Comparison of ENCODE assay signal across 11 mouse cellular contexts in genomic region chr4:143330566-143330965, GRCm38 (mm10). TPM values are rescaled to one million over a fixed set of nuclear protein-coding genes. Genes with fewer than 3 reads are reported as not detected.
DNase-seq lines count a peak whose midpoint lies in the region; ATAC-seq and TF ChIP-seq lines count a peak whose summit lies in the region.
"Had no signal": no experiment of that assay in that cellular context is flagged by ENCODE, and none has a peak within 500 bp of the region (broad histone marks: within the 10 kb centered on the region; RNA-seq: fewer than 3 reads in every experiment).

No protein-coding gene starts in this region.

- H3K4me1 ChIP-seq in heart, embryonic 11.5 days (ENCODE audit: control insufficient read depth, insufficient read depth, low read length), result no peaks in the 10 kb centered on the region
- peaks cover 59% of the 10 kb centered on the region for H3K4me1 ChIP-seq in E14TG2a.4 (replicated peaks; ENCODE audit: low read depth, low read length)
- H3K4me1 ChIP-seq in embryonic facial prominence, embryonic 12.5 days, result peaks cover 13% of the 10 kb centered on the region
- peaks cover 6% of the 10 kb centered on the region; the same call in 1 of the 2 replicates for H3K4me1 ChIP-seq in limb, embryonic 11.5 days (ENCODE audit: control insufficient read depth, insufficient read depth, low read length)
- H3K4me1 ChIP-seq in liver, postnatal 0 days (ENCODE audit: insufficient read depth), result no peaks in the 10 kb centered on the region

- no peak for ATAC-seq in heart, embryonic 11.5 days (replicated peaks; ENCODE audit: insufficient number of reproducible peaks, low FRiP score, low TSS enrichment)
- ATAC-seq in embryonic facial prominence, embryonic 12.5 days (ENCODE audit: insufficient number of reproducible peaks, insufficient read depth, low FRiP score, low TSS enrichment), result peak; percentile 87
- peak; percentile 85 for ATAC-seq in limb, embryonic 11.5 days (ENCODE audit: insufficient number of reproducible peaks, low FRiP score, low TSS enrichment, low read depth)
- ATAC-seq in liver, postnatal 0 days, result no peak

- intact Hi-C loops in heart, postnatal 10 days (cut with DNase I), result no loop called here

- DNase-seq in heart, postnatal 10 days, result peak; percentile 40 to 43
- DNase-seq in limb, embryonic 11.5 days (ENCODE audit: low spot score), result peak; percentile 77
- DNase-seq in spleen, postnatal 14 days (ENCODE audit: low spot score in 2 of 2), result no peak
- DNase-seq in thymus, postnatal 4 days, result no peak
- DNase-seq in liver, postnatal 0 days, result no peak
- DNase-seq: adrenal gland, adult 8-10 months; liver had no signal

- no peak for TF ChIP-seq EP300 in liver, postnatal 0 days (IDR thresholded peaks at IDR 0.05; ENCODE audit: low read depth)

- no peaks in the 10 kb centered on the region for H3K9me3 ChIP-seq in heart, embryonic 11.5 days (replicated peaks; ENCODE audit: control insufficient read depth, low read length)
- H3K9me3 ChIP-seq in E14TG2a.4 (ENCODE audit: low read length), result no peaks in the 10 kb centered on the region
- H3K9me3 ChIP-seq in embryonic facial prominence, embryonic 12.5 days, result no peaks in the 10 kb centered on the region
- H3K9me3 ChIP-seq in limb, embryonic 11.5 days (ENCODE audit: control insufficient read depth, low read length), result no peaks in the 10 kb centered on the region
- H3K9me3 ChIP-seq in liver, postnatal 0 days (ENCODE audit: low read length), result no peaks in the 10 kb centered on the region
- H3K9me3 ChIP-seq: hindbrain, embryonic 15.5 days had no signal

- WGBS in heart, embryonic 11.5 days (ENCODE audit: insufficient replicate concordance), result 17% methylated on average over 9 of the region's 9 CpGs
- 20% methylated on average over 9 of the region's 9 CpGs for WGBS in embryonic facial prominence, embryonic 12.5 days
- 10% methylated on average over 9 of the region's 9 CpGs for WGBS in limb, embryonic 11.5 days
- 42% methylated on average over 9 of the region's 9 CpGs for WGBS in liver, postnatal 0 days (ENCODE audit: insufficient replicate concordance)

- no peak overlapping the region for H3K4me2 ChIP-seq in heart, embryonic 11.5 days
- peak overlapping the region; percentile 26; the same call in 1 of the 2 replicates for H3K4me2 ChIP-seq in embryonic facial prominence, embryonic 12.5 days (replicated peaks)
- peak overlapping the region; percentile 8; the same call in 1 of the 2 replicates for H3K4me2 ChIP-seq in limb, embryonic 11.5 days (ENCODE audit: low read depth, severe bottlenecking)
- H3K4me2 ChIP-seq in liver, postnatal 0 days (ENCODE audit: low read depth, low read length), result no peak overlapping the region
- H3K4me2 ChIP-seq: hindbrain, embryonic 15.5 days had no signal

- no peak overlapping the region for H3K9ac ChIP-seq in heart, embryonic 11.5 days (ENCODE audit: low read depth, low read length)
- no peak overlapping the region for H3K9ac ChIP-seq in embryonic facial prominence, embryonic 12.5 days
- H3K9ac ChIP-seq in limb, embryonic 11.5 days (ENCODE audit: low read length), result no peak overlapping the region
- H3K9ac ChIP-seq in liver, postnatal 0 days (replicated peaks), result no peak overlapping the region
- H3K9ac ChIP-seq: hindbrain, embryonic 15.5 days had no signal

- no peaks in the 10 kb centered on the region for H3K27me3 ChIP-seq in heart, embryonic 11.5 days (ENCODE audit: control insufficient read depth, insufficient read depth, low read length)
- H3K27me3 ChIP-seq in E14TG2a.4 (ENCODE audit: insufficient read depth, low read length), result peaks cover 17% of the 10 kb centered on the region
- no peaks in the 10 kb centered on the region for H3K27me3 ChIP-seq in embryonic facial prominence, embryonic 12.5 days
- no peaks in the 10 kb centered on the region for H3K27me3 ChIP-seq in limb, embryonic 11.5 days (ENCODE audit: control insufficient read depth, insufficient read depth, low read length)
- peaks cover 4% of the 10 kb centered on the region; the same call in 1 of the 2 replicates for H3K27me3 ChIP-seq in liver, postnatal 0 days (ENCODE audit: insufficient read depth, low read length)
- H3K27me3 ChIP-seq: hindbrain, embryonic 15.5 days had no signal

- no peak for TF ChIP-seq CTCF in E14TG2a.4 (conservative IDR thresholded peaks at IDR 0.05; ENCODE audit: low read length)
- no peak for TF ChIP-seq CTCF in liver, postnatal 0 days (IDR thresholded peaks at IDR 0.05; ENCODE audit: low read depth)

- no peaks in the 10 kb centered on the region for H3K36me3 ChIP-seq in heart, embryonic 11.5 days (ENCODE audit: control insufficient read depth, insufficient read depth, low read length)
- H3K36me3 ChIP-seq in E14TG2a.4 (ENCODE audit: insufficient read depth, low read length), result no peaks in the 10 kb centered on the region
- H3K36me3 ChIP-seq in embryonic facial prominence, embryonic 12.5 days, result no peaks in the 10 kb centered on the region
- no peaks in the 10 kb centered on the region for H3K36me3 ChIP-seq in limb, embryonic 11.5 days (ENCODE audit: control insufficient read depth, insufficient read depth, low read length)
- no peaks in the 10 kb centered on the region for H3K36me3 ChIP-seq in liver, postnatal 0 days (replicated peaks; ENCODE audit: insufficient read depth, low read length)
- H3K36me3 ChIP-seq: hindbrain, embryonic 15.5 days had no signal

- H3K27ac ChIP-seq in heart, embryonic 11.5 days (ENCODE audit: low read depth, low read length), result no peak overlapping the region
- H3K27ac ChIP-seq in embryonic facial prominence, embryonic 12.5 days, result peak overlapping the region; percentile 86
- H3K27ac ChIP-seq in limb, embryonic 11.5 days (replicated peaks; ENCODE audit: low read depth, low read length), result peak overlapping the region; percentile 62
- H3K27ac ChIP-seq in liver, postnatal 0 days (ENCODE audit: low read depth), result no peak overlapping the region
- H3K27ac ChIP-seq: hindbrain, embryonic 15.5 days had no signal

- H3K4me3 ChIP-seq in heart, embryonic 11.5 days (ENCODE audit: low read depth, low read length), result no peak overlapping the region
- H3K4me3 ChIP-seq in E14TG2a.4 (replicated peaks; ENCODE audit: low read length), result 0 out of 2 replicates have a peak overlapping the region, but pooled peaks have one; percentile 17
- H3K4me3 ChIP-seq in embryonic facial prominence, embryonic 12.5 days, result no peak overlapping the region
- H3K4me3 ChIP-seq in limb, embryonic 11.5 days (ENCODE audit: low read depth, low read length), result no peak overlapping the region
- no peak overlapping the region for H3K4me3 ChIP-seq in liver, postnatal 0 days (ENCODE audit: low read depth, low read length)
- H3K4me3 ChIP-seq: hindbrain, embryonic 15.5 days had no signal

RNA-seq across cellular contexts. Expression of gene Lrrc38, which starts 19.0 kb away (rescaled TPM):
- under 1 TPM in 1 of 2 experiments, not detected in 1; 0.14 TPM for total RNA-seq in heart, postnatal 10 days (2021)
- 0.23 TPM in 1 of 2 replicates, not detected in the other for polyA plus RNA-seq in heart, embryonic 11.5 days (2014; fragmentation: Nextera tagmentation; extraction: Ambion mirVana)
- 0.40 and 0.43 TPM in 2 replicates for polyA plus RNA-seq in embryonic facial prominence, embryonic 12.5 days (2016; fragmentation: Nextera tagmentation; extraction: Ambion mirVana)
- 0.11 and 0.41 TPM in 2 replicates for polyA plus RNA-seq in limb, embryonic 11.5 days (2014; fragmentation: Nextera tagmentation; extraction: Ambion mirVana)
- not detected in 2 replicates for polyA plus RNA-seq in liver, postnatal 0 days (2015; fragmentation: Nextera tagmentation; extraction: Ambion mirVana)

RNA-seq across cellular contexts. Expression of gene Pdpn, which starts 31.2 kb away (rescaled TPM):
- 10 to 100 TPM; 10.1 to 12.9 TPM for total RNA-seq in heart, postnatal 10 days (2021)
- polyA plus RNA-seq in heart, embryonic 11.5 days (2014; fragmentation: Nextera tagmentation; extraction: Ambion mirVana), result 28.4 and 29.1 TPM in 2 replicates
- polyA plus RNA-seq in embryonic facial prominence, embryonic 12.5 days (2016; fragmentation: Nextera tagmentation; extraction: Ambion mirVana), result 37.1 and 39.0 TPM in 2 replicates
- polyA plus RNA-seq in limb, embryonic 11.5 days (2014; fragmentation: Nextera tagmentation; extraction: Ambion mirVana), result 29.6 and 32.0 TPM in 2 replicates
- polyA plus RNA-seq in liver, postnatal 0 days (2015; fragmentation: Nextera tagmentation; extraction: Ambion mirVana), result 1.6 TPM in 2 replicates

Comparison
In these comparisons a context has a peak if more than half of its experiments do, and no peak if none do; other contexts are left out.
1. DNase-seq: peak in heart, postnatal 10 days (2 of 2) and limb, embryonic 11.5 days (single experiment); none in spleen, postnatal 14 days (0 of 2), thymus, postnatal 4 days (single experiment) and liver, postnatal 0 days (single experiment).
2. ATAC-seq: peak in embryonic facial prominence, embryonic 12.5 days (single experiment) and limb, embryonic 11.5 days (single experiment); none in heart, embryonic 11.5 days (single experiment) and liver, postnatal 0 days (single experiment).
3. H3K27ac ChIP-seq: peak in embryonic facial prominence, embryonic 12.5 days (single experiment) and limb, embryonic 11.5 days (single experiment); none in heart, embryonic 11.5 days (single experiment) and liver, postnatal 0 days (single experiment).
4. H3K4me2 ChIP-seq: peak in embryonic facial prominence, embryonic 12.5 days (single experiment) and limb, embryonic 11.5 days (single experiment); none in heart, embryonic 11.5 days (single experiment) and liver, postnatal 0 days (single experiment).
5. RNA of gene Pdpn, which starts 31.2 kb away (polyA plus RNA-seq): 37.1 to 39.0 TPM in embryonic facial prominence, embryonic 12.5 days, 29.6 to 32.0 TPM in limb, embryonic 11.5 days and 28.4 to 29.1 TPM in heart, embryonic 11.5 days; 1.6 TPM in liver, postnatal 0 days; every median in the first group is over 10 times any median in the second.